Mouse (Mus musculus) layer of hippocampus, adult 9-10 months (tissue): ENCODE data around the gene Ptpn21.

ENCODE experiments used
- DNase-seq: peaks from one replicate; pipeline ENCODE4 v3.0.0; 2022; ENCODE audit warnings: low spot score

Ptpn21 gene

DNA sequence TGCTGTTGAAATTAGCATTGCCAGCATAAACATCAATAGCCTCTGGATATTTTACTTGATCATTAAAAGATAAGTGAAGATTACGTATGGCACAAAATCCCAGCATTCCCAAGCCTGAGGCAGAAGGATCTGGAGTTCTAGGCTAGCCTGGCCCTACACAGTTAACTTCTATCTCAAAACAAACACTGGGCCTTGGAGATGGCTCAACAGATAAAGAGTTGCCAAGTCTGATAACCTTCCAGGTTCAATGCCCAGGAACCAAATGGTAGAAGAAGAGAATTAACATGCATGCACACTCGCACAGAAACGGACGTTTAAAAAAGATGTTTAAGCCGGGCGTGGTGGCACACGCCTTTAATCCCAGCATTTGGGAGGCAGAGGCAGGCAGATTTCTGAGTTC lies 13.0 kb downstream of the Ptpn21 start:
- no peak for DNase-seq

DNA sequence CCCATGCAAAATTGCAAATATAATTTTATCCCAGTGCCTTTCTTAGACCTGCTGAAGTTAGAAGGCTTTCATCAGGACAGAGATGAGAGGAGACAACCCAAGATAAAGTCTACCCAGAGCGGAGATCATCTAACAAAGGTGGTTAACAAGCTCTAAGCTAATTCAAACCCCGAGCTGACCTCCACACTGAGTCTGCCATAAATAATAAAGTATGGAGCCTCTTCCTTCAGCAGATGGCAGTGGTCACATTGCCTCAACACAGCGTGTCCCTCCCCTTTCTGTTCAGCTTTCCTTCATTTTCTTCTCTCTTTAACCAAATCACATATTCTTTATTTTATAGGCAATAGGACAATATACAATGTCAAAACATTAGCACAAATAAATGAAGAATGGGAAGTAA lies 16.2 kb downstream of the Ptpn21 start:
- no peak for DNase-seq

DNA sequence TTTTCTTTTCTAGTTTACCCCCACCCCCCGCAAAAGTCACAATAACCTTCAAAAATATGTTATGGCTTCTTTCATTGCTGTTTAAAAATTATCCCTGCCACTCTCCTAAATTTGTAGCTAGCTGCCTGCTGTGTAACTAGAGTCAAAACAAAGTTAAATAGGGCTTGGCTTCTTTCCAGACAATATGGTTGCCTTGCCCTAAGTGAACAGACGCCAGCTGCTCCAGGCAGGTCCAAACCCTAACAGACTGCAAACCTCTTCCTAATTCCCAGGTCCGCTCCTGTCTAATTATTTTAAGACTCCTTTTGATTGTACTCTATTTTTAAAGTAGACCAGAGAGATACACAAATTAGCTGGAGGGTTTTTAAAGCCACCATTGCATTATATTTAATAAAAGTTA lies 16.6 kb downstream of the Ptpn21 start:
- DNase-seq: peak; percentile 50

DNA sequence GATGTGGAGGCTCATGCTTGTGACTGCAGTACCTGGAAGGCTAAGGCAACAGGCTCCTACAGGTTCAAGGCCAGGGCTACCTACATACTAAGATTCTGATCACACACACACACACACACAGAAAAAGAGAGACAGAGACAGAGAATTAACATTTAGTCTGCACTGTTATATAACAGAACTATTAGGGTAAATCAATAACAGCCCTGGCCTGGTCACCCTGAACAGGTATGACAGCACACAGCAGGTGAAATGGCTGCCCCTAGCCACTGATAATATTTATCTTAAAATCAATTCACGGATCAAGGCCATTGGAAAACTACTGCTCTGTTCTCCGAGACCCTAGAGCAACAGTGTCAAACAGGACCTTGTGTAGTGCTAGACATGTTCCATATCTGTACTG lies 21.1 kb downstream of the Ptpn21 start:
- no peak for DNase-seq

DNA sequence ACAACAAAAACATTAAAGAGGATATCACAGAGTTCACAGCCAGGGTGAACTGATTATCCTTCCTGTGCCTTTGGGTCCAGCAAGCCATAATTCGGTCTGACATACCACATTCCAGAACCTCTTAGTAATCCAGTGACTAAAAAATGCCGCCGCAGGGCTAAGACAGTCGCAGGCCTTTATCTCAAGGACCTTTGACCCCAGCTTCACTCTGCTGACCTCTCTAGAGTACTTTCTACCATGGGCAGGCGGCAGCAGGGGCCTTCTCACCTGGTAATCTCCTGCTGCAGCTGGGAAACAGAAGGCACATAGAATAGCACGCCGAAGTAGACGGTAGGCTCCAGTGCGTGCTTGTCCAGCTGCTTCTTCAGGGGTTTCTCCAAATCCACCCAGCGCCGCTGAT lies 22.4 kb downstream of the Ptpn21 start:
- no peak for DNase-seq

DNA sequence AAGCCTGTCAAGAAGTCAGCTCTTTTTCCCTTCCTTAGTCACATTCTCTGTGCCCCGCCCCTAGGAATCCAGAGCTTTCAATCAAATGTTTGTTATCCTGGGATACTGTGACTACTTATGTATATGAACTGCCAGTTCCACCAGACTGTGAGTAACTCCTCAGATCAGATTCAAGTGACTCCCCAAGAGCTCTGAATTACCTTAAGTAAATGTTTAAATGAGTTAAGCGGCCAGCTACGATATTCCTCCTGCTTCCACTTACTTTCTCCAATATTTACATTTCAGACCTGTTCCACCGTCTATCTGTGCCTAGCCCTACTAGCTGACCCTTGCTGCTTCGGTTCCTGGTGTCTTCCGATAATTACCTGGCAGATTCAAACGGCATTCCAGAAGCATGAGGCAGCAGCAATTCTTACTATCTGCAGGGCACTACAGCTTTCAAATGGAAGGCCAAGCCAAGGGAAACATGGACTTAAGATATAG lies 23.5 kb downstream of the Ptpn21 start:
- no peak for DNase-seq

DNA sequence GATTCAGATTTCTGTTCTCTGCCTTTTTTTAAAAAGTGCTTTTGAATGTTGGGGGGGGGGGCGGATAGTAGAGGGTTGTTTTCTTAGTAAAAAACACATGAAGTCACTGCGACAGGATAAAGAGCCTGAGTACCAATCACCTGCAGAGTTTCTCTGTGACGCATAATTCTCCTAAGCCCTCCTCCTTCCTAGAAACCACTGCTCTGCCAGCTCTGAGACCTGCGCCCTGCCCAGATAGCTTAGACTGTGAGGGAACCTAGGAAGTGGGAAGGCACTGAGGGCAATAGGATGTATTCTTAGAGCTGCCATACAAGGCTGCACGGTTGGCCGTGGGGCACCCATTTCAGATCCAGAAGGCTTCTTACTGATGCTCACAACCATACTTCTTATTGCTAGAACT lies 24.4 kb downstream of the Ptpn21 start:
- no peak for DNase-seq

DNA sequence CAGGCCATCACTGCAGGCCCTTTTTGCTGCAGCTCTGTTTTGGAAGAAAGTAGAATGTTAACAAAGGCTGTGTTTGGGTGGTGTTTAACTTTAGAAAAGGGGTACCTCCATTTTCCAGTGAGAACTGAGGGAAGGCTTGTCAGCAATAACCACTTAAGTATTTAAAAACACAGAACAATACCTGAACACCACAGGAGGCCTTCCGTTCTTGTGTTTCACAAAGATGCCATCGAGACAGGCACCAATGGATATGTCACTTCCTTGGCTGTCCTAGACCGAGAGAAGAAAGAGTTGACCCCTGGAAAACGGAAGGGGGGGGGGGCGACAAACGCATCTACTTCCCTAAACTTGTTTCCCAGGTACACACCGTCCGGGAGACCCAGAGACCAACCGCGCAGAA lies 33.2 kb downstream of the Ptpn21 start:
- DNase-seq: no peak

DNA sequence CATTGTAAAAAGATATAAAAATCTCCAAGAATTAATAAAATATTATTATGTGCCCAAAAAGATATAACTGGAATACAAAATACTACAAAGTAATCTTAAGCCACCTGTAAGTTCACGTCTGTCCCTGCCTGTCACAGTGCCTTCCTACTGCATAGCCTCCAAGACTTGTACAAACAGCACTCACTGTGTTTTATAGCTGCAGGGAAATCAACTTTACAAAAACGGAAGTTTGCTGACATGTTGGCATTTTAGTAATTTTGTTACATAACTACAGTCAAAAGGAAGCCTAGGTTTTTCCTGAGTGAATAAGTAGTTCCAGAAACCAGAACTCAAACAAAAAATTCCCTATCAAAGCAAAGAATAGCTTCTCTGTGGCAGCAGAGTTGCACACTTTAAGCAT lies 33.7 kb downstream of the Ptpn21 start:
- no peak for DNase-seq

DNA sequence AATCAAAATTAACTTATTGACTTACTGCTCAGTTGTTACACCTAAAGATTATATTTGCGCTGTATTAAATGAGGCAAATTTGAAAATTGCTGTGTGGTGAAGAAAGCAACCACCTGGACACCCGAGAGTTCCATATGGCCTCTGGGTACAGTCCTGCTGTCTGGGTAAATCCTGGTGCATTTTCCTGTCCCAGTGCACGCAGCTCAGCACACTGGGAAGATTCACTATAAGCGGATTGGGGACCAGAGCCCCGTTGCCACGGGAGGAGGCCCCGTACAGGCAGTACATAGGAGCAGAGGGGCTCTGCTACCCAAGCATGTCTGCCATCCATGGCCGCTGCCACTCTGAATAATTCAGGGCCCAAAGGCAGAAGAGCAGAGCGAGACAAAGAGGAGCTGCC lies 35.6 kb downstream of the Ptpn21 start:
- no peak for DNase-seq

DNA sequence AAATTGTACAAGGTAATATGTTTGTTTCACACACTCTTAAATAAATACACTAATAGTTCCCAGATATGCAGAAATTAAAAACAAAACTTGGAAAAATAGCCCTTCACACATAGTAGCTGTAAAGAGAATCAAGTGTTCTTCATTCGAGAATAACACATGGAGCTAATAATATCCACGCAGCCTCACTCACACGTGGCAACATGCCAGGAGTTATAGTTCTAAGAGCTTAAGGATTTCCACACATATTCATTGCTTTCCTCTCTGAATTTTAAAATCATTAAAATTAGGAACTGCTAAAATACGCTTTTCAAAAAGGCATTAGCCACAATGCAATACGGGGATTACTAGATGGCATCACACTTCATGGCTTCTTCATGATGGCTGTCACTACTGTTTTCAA lies 40.0 kb downstream of the Ptpn21 start:
- no peak for DNase-seq

DNA sequence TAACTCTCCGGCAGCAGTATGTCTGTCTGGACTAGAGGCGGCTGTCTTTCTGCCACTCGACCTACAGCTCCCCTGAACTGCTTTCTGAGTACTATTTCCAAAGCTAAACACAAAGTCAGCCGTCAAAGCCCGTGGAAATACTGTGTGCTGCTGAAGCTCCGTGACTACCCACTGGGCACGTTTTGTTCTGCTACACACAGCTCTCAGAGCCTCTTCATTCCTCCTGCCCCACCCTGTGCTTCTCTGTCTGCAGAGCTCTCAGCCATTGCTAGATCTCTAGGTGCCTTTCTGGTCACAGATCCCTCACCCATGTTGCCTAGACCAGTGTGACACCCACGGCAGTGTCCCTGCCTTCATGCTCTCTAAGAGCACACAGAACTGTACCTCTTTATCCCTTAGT lies 47.0 kb downstream of the Ptpn21 start:
- DNase-seq: no peak

DNA sequence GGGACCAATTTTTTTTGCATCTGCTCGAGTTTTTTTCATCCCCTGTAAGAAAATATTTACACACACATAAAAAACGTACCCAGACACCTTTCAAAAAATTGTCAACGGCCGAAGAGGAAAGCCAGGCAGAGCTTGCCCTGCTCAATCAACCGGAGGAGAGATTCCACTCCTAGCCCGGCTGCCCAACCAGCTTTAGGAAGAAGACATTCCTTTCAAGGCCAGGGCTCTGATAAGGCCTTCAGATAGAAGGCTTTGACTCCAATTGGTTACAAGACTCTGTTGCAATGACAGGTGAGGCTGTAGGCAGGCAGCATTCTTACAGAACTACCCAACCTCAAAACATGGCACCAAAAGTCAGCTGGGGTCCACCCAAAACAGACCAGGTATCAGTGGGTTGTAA lies 53.6 kb downstream of the Ptpn21 start:
- DNase-seq: no peak

DNA sequence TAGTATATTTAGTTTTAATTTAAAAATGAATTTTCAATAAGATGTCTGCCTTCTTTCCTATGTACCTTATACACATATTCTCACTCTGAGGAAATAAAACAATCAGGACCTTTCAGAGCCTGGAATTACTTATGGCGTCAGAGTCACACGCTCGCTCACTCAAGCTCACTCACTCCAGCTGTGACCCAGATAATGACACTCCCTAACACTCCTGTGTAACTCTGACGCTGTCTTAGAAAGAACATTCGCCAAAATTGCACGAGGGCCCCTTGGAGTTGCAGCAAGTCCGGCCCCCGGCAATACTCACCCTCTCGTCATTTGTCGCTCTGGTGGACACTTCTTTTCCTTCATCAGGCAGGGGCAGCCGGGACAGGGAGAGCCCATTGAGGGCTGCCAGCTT lies 54.0 kb downstream of the Ptpn21 start:
- DNase-seq: no peak

DNA sequence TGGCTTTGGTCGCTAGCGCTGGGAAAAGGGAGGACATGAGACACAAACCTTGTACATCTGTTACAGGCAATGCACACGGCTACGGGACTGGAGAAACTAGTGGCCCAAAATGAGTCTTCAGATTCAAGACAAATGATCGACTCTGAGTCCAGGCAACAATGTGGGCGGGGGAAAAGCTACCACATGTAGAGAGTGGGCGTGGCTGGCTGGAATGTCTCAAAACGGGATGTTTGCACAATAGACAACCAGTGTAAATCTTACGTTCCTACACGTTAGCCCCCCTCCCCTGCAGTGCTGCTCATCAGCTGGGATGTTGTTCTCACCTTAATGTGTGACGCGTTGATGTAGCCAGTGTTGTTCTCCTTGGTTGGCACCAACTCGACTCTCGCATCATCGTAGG lies 55.0 kb downstream of the Ptpn21 start:
- no peak for DNase-seq

DNA sequence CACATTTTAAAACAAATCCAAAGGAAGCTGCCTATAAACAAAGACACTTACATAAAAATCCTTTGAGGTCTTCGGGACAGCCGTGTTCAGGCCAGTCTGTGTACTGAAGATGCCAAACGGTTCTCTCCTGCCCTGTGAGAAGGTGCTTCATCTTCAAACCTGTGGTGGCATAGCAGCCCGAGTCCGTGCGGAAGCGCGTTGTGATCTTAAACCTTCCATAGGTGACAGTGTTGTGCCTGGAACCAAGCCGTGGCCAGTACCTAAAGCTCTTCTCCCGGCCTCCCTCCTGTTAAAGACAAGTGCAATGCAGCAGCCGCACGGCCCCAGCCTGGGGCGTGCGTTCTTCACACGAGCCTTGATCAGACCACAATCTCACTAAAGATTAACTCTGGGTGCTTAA lies 57.3 kb downstream of the Ptpn21 start:
- no peak for DNase-seq

DNA sequence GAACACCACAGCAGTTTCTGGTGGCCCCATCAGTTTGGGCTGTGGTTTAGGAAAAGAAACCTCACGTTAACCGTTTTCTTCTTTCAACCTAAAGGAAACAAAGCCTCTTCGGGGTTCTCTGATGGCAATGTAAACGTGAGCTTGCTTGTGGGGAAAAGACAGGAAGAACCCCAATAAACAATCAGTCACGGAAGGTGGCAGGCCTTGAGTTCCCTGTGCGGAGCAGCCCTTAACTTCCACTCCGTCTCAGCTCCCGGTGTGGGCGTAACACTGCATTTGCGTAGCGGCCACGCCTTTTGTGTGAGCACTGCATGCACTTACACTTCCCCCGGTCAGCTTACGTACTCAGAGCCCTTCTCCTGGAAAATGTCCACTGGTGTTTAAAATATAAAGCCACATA lies 59.9 kb downstream of the Ptpn21 start:
- DNase-seq: no peak

DNA sequence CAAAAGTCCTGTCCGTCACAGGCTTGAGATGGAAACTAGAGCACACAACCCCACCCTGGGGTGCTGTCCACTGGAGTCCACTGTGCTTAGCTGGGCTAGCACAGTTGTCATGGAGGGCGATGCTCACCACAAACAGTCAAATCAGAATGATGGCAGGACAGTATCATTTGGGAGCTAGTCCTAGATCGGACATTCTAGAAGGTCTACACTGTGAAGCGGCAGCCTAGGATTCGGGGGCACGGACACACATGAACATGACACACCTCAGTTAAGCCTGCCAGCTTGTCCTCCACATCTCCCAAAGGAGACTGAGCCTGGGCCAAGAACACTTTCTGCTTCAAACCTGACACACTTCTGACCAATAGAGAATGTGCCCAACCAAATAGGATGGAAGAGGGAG lies 60.3 kb downstream of the Ptpn21 start:
- no peak for DNase-seq

DNA sequence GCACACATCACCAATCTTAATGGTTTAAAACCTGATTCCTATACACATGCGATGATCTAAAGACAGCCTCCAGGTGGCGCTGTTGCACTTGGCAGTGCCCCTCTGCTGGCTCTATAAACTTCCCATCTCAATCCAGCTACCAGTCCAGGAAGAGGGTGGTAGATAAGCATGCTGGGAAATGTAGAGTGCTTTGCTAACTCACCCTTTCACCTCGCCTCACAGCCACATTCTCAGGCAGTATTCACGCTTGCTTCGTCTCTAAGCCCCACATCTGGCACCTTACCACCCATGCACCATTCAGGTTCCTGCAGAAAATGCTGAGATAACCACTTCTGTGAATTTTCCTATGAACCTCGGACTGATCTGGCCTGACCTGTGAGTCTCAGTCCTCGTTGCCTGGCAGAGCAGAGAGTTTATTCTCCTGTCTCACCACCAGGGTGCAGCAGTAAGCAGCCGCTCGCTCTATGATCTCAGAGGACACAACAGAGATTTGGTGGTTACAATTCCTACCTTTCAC lies 62.5 kb downstream of the Ptpn21 start:
- peak; percentile 65 for DNase-seq

DNA sequence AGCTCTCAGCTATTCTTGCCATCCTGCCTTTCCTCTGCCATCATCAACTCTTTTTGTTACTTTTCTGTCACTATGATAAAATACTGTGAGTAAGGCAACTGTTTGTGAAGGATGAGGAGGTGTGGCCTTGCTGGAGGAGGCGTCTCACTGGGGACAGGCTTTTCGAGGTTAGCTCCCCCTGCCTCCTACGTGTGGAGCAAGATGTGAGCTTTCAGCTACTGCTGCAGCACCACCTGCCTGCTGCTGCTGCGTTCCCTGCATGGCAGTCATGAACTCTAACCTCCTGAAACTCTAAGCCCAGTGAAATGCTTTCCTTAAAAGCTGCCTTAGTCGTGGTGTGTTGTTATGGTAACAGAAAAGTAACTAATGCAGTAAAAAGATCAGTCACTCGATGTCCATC lies 63.3 kb downstream of the Ptpn21 start:
- DNase-seq: no peak

DNA sequence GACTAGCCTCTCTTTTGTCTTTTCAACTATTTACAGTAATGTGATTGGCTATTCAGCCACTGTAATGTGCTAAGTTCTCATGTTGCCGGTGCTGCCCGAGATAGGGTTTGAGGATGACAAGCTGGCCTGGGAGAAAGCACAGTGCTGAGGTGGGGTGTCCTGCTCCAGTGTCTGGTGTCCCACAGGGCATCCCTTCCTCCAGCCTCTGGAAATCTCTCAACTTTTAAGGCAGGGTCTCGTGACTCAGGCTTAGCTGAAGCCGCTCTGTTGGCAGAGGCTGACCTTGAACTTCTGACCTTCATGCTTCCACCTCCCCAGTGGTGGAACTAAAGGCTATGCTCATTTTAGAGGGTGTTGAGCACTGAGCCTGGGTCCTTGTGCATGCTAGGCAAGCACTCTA lies 66.8 kb downstream of the Ptpn21 start:
- DNase-seq: no peak

DNA sequence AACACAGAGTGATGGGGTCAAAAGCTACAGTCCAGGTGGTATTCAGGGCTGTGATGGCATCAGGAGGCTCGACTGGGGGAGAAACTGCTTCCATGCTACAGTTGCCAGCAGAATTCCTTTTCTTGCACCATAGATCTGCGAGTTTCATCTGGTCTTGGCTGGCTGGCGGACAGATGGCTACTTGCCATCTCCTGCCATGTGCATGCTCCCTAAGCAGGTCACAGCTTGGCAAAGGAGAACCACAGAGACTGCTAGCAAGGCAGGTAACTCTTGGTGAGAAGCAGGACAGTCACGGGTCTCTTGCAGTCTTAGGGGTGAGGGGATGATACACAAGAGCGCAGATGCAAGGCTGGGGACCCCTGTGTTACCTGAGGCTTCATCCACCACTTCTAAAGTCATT lies 67.3 kb downstream of the Ptpn21 start:
- no peak for DNase-seq

DNA sequence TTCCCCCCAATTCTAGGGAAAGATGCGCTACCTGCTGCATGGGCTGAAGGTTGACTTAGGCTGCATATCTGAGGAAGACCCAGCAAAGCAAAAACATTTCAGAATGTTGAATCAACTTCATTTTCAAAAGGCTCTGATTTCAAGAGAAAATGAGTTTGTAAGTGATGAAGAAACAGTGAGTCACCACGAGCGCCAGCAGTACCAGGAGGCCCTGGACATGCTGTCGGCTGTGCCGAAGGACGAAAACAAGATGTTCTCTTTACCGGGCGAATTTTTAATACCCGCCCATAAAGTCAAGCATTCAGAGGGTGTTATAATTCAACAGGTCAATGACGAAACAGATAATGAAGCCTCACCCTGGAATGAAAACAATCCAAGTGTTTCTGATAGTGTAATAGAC lies 68.1 kb downstream of the Ptpn21 start:
- DNase-seq: no peak

DNA sequence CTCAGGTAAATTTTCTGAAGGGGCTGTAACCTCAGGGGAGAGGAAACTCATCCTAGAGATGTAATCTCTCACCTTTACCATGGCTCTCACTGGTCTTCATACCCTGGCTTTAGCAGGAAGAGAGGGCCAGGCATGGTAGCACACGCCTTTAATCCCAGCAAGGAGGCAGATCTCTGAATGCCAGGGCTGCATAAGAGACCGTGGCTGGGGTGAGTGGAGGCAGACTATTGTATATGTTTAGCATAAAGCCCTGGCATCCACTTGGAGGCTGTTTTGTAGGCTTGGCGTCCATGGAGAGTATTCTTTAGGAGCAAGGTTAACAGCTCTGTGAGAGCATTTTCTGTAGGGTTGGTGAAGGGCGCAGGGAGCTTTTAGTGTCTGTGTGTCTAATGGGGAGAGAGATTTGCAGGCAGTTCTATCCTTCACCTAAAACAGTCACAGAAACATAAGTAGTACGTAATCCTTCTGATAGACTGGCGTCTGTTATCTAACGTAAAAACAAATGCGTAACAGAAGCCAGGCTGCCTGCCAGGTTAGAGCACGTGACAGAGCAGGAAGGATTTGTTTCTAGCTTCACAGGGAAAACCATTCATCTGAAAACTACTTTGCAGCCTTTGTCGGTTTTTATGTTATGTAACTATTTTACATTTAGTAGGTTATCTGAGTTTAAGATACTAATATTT lies 68.9 kb downstream of the Ptpn21 start:
- DNase-seq: peak; percentile 65
